Mouse (Mus musculus) neural tube, embryonic 14.5 days (tissue): ENCODE data around the gene Foxk2. TPM values are rescaled to one million over a fixed set of nuclear protein-coding genes. Genes with fewer than 3 reads are reported as not detected.
"Not testable (repeated sequence)": the region's sequence is repeated elsewhere in the genome, so short reads cannot be mapped to it uniquely, and the experiment has no call there.

Experiments
- ATAC-seq: fragments of 200-750 bp; cut with Nextera tagmentation; 2 replicates; pipeline ENCODE4 v1.8.0; 2017; ENCODE audit warnings: low read depth, mild to moderate bottlenecking, moderate TSS enrichment, moderate library complexity
- H3K27ac ChIP-seq: fragments of 300-500 bp; sonication (generic); 2 replicates; pipeline ENCODE4 v1.5.1; 2014; ENCODE audit warnings: low read depth, mild to moderate bottlenecking, control low read depth, low read length, moderate library complexity, mixed read lengths
- H3K27me3 ChIP-seq: fragments of 300-500 bp; sonication (generic); 2 replicates; pipeline ENCODE4 v1.6.1; 2014; ENCODE audit warnings: low read length; ENCODE audit not compliant: control insufficient read depth, insufficient read depth
- H3K36me3 ChIP-seq: fragments of 300-500 bp; sonication (generic); 2 replicates; pipeline ENCODE4 v1.6.1; 2014; ENCODE audit warnings: low read length, mixed read lengths; ENCODE audit not compliant: control insufficient read depth, insufficient read depth
- H3K4me1 ChIP-seq: fragments of 300-500 bp; sonication (generic); 2 replicates; pipeline ENCODE4 v1.6.1; 2014; ENCODE audit warnings: low read length; ENCODE audit not compliant: control insufficient read depth, insufficient read depth
- H3K4me2 ChIP-seq: fragments of 300-500 bp; sonication (generic); 2 replicates; pipeline ENCODE4 v1.6.1; 2014; ENCODE audit warnings: mild to moderate bottlenecking, low read depth, low read length, control low read depth
- H3K4me3 ChIP-seq: fragments of 300-500 bp; sonication (generic); 2 replicates; pipeline ENCODE4 v1.5.1; 2014; ENCODE audit warnings: low read depth, low read length, control low read depth, mixed read lengths
- H3K9ac ChIP-seq: fragments of 300-500 bp; sonication (generic); replicated peaks from 2 replicates; pipeline ENCODE4 v1.6.1; 2014; ENCODE audit warnings: low read depth, mild to moderate bottlenecking, control low read depth, low read length, mixed read lengths
- H3K9me3 ChIP-seq: fragments of 300-500 bp; sonication (generic); 2 replicates; pipeline ENCODE4 v1.6.1; 2016; ENCODE audit warnings: low read length; ENCODE audit not compliant: control insufficient read depth
- WGBS: fragments of 180-500 bp; shearing (Covaris S2); extraction: QIAGEN DNeasy Blood & Tissue Kit; methylation state at CpG from one replicate; pipeline ENCODE4 v1.1.7; 2014; 5-methylcytosine and 5-hydroxymethylcytosine counted together
- polyA plus RNA-seq: library from polyadenylated mRNA; unstranded; fragments of >200 nt; fragmentation: Nextera tagmentation; extraction: Ambion mirVana; gene quantifications from 2 replicates; pipeline ENCODE4 v1.2.1, GENCODE M21; 2014

The Foxk2 gene
- polyA plus RNA-seq, 1 experiment from 2014 or later = 15.1 TPM

GRCm38 (mm10) chr11:121347036-121347435 lies 87.2 kb downstream of the Foxk2 start:
- 98% methylated on average over 2 of the region's 2 CpGs for WGBS
- H3K27me3 ChIP-seq = no peaks in the 10 kb centered on the region
- no peak overlapping the region for H3K4me2 ChIP-seq
- H3K9me3 ChIP-seq = no peaks in the 10 kb centered on the region
- H3K4me3 ChIP-seq = no peak overlapping the region
- no peak overlapping the region for H3K27ac ChIP-seq
- no peak for ATAC-seq
- no peaks in the 10 kb centered on the region; the same call in 1 of the 2 replicates for H3K36me3 ChIP-seq
- no peaks in the 10 kb centered on the region for H3K4me1 ChIP-seq
- H3K9ac ChIP-seq = no peak overlapping the region

DNA sequence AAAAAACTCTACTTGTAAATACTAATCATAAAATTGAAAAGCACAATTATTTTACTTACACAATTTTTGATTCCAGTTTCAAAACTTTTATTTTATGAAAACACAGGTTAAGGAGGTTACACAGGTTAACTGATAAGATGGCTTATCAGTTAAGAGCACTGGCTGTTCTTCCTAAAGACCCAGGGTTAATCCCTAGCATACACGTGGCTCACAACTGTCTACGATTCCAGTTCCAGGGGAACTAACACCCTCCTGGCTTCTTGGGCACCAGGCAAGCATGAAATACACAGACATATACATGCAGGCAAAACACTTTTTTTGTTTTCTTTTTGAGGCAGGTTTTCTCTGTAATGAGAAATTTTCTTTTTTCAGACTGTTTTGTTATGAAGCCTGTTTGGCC lies 88.4 kb downstream of the Foxk2 start:
- no peak for ATAC-seq
- no peaks in the 10 kb centered on the region for H3K9me3 ChIP-seq
- H3K4me1 ChIP-seq = peaks cover 4% of the 10 kb centered on the region; the same call in 1 of the 2 replicates
- no peak overlapping the region for H3K4me2 ChIP-seq
- H3K27ac ChIP-seq = no peak overlapping the region
- no peak overlapping the region for H3K4me3 ChIP-seq
- no peaks in the 10 kb centered on the region for H3K27me3 ChIP-seq
- WGBS = 97% methylated on average over 2 of the region's 2 CpGs
- no peak overlapping the region for H3K9ac ChIP-seq
- no peaks in the 10 kb centered on the region; the same call in 1 of the 2 replicates for H3K36me3 ChIP-seq

- H3K4me2 ChIP-seq, H3K4me1 ChIP-seq, H3K9me3 ChIP-seq, H3K4me3 ChIP-seq, H3K27me3 ChIP-seq, H3K27ac ChIP-seq, ATAC-seq, H3K36me3 ChIP-seq, H3K9ac ChIP-seq: not testable (repeated sequence)
- 93% methylated on average over 3 of the region's 3 CpGs for WGBS
Measured at GRCm38 (mm10) chr11:121348727-121349126, 88.9 kb downstream of the Foxk2 start.

DNA sequence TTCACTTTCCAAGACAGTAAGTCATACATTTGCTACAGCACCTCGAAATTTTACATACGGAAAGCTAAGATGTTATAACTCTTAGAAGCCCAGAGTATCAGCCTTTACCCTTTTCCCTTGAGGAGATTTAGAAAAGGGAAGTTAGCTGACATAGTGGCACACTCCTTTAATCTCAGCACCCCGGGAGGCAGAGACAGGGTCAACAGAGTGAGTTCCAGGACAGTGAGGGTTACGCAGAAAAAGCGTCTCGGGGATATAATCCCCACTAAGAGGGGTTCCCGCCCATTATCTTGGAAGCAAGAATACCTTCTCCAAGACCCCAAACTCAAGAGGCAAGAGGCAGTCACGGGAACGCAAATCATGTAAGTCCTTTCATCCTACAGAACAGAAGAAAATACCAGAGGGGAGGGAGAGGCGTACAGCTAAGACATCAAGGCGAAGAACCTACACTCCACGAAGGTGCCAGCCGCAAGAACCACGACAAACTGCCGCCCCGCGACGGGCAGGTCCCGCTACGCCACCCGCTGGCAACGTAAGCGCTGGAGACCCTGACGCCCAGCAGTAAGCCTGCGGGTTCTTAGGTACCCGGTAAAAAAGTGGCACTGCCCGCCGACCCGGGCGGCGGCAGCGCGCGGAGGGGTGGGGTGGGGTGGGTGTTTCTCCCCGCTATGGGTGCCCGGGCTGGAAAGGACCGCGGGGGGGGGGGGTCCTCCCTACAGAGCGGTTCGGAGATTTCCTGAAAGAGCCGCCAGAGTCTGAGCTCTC lies 93.7 kb downstream of the Foxk2 start:
- no peak for ATAC-seq
- WGBS = 5% methylated on average over 39 of the region's 41 CpGs
- no peaks in the 10 kb centered on the region for H3K9me3 ChIP-seq
- H3K4me2 ChIP-seq = peak overlapping the region; percentile 71
- H3K9ac ChIP-seq = peak overlapping the region; percentile 96
- peak overlapping the region; percentile 89 for H3K4me3 ChIP-seq
- H3K27me3 ChIP-seq = no peaks in the 10 kb centered on the region
- no peaks in the 10 kb centered on the region for H3K36me3 ChIP-seq
- peak overlapping the region; percentile 86 for H3K27ac ChIP-seq
- peaks cover 14% of the 10 kb centered on the region for H3K4me1 ChIP-seq

DNA sequence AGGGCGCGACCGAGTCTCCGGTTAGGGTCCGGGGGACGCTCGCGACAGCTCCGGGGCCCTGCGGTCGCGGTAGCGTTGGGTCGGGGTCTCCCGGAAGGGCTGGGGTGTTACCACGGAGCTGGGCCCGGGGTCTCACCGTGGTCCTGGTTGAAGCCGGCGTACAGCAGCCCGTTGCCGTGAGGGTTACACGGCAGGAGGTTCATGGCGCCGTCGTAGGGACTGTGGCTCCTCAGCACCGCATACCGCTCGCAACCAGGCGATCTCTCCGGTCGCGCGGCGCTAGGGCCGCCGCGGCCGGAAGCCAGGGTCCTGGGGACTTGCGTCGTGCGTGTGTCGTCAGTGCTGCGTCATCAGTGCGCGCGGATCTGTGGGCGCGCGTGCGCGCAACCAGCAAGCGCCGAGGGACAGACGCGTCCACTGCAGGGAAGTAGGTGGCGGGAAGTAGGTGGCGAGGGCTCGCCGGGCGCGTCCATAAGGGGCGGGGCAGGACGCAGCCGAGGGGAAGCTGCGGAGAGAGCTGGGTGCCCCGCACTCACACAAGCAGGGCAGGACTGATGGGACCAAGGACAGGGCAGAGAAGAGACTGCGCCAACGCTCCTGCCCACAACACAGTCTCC lies 94.4 kb downstream of the Foxk2 start, which contains the start of gene Wdr45b:
Wdr45b (minus strand) TSS at position 355 of the 617 bp plus-strand sequence.
- peak within 1 kb of the TSS; percentile 86 for H3K27ac ChIP-seq
- no peaks in the 10 kb centered on the region for H3K27me3 ChIP-seq
- no peaks in the 10 kb centered on the region for H3K9me3 ChIP-seq
- H3K4me3 ChIP-seq = peak within 1 kb of the TSS; percentile 89
- peak; percentile 95 for ATAC-seq
- peak within 1 kb of the TSS; percentile 74 for H3K4me2 ChIP-seq
- H3K9ac ChIP-seq = peak within 1 kb of the TSS; percentile 96
- no peaks in the 10 kb centered on the region for H3K36me3 ChIP-seq
- under 1% methylated on average over 68 of the region's 69 CpGs for WGBS
- peaks cover 14% of the 10 kb centered on the region for H3K4me1 ChIP-seq

Other genes with a start within 250 kb of the Foxk2 start
- gene Cd7, start 220.6 kb upstream of the Foxk2 start, polyA plus RNA-seq = not detected in 2 replicates
- gene Sectm1b, start 196.4 kb upstream of the Foxk2 start, polyA plus RNA-seq = not detected in 2 replicates
- not detected in 2 replicates for gene Sectm1a, start 178.8 kb upstream of the Foxk2 start, polyA plus RNA-seq
- gene Tex19.2, start 141.3 kb upstream of the Foxk2 start, polyA plus RNA-seq = not detected in 2 replicates
- gene Tex19.1, start 113.8 kb upstream of the Foxk2 start, polyA plus RNA-seq = not detected in 2 replicates
- gene Uts2r, start 99.7 kb upstream of the Foxk2 start, polyA plus RNA-seq = 0.15 and 0.23 TPM in 2 replicates
- 28.2 and 37.0 TPM in 2 replicates for gene Hexdc, start 55.6 kb upstream of the Foxk2 start, polyA plus RNA-seq
- gene Ogfod3, start 55.3 kb upstream of the Foxk2 start, polyA plus RNA-seq = 27.2 and 32.0 TPM in 2 replicates
- gene Cybc1, start 30.7 kb upstream of the Foxk2 start, polyA plus RNA-seq = 36.3 and 39.5 TPM in 2 replicates
- 93.2 and 96.5 TPM in 2 replicates for gene Narf, start 22.7 kb upstream of the Foxk2 start, polyA plus RNA-seq
- gene Wdr45b, start 94.5 kb downstream of the Foxk2 start, polyA plus RNA-seq = 93.7 and 100 TPM in 2 replicates
- 13.4 and 16.7 TPM in 2 replicates for gene Rab40b, start 128.3 kb downstream of the Foxk2 start, polyA plus RNA-seq
- 8.6 and 9.2 TPM in 2 replicates for gene Fn3krp, start 161.4 kb downstream of the Foxk2 start, polyA plus RNA-seq
- 6.4 and 8.1 TPM in 2 replicates for gene Fn3k, start 174.9 kb downstream of the Foxk2 start, polyA plus RNA-seq
- 39.2 and 58.4 TPM in 2 replicates for gene Tbcd, start 192.0 kb downstream of the Foxk2 start, polyA plus RNA-seq